22 mouse cellular contexts compared by ENCODE assay signal in genomic region chr14:76145248-76145647, GRCm38 (mm10). TPM values are rescaled to one million over a fixed set of nuclear protein-coding genes. Genes with fewer than 3 reads are reported as not detected.
DNase-seq lines count a peak whose midpoint lies in the region; ATAC-seq and TF ChIP-seq lines count a peak whose summit lies in the region.
"Had no signal": no experiment of that assay in that cellular context is flagged by ENCODE, and none has a peak within 500 bp of the region (broad histone marks: within the 10 kb centered on the region; RNA-seq: fewer than 3 reads in every experiment).

No protein-coding gene starts in this region.

- 47% methylated on average over 1 of the region's 1 CpGs for WGBS in liver, embryonic 15.5 days (ENCODE audit: insufficient replicate concordance)
- WGBS in heart, adult 2 months, result 91% methylated on average over 1 of the region's 1 CpGs
- WGBS in heart, embryonic 10.5 days, result 71% methylated on average over 1 of the region's 1 CpGs

- peak overlapping the region; percentile 56 for H3K4me2 ChIP-seq in liver, embryonic 15.5 days
- H3K4me2 ChIP-seq: embryonic facial prominence, embryonic 15.5 days; hindbrain, embryonic 14.5 days had no signal

- no peak for TF ChIP-seq EP300 in heart, adult 2 months (IDR thresholded peaks at IDR 0.05; ENCODE audit: insufficient read depth, low read depth, low read length)

- TF ChIP-seq CTCF in E14TG2a.4 (conservative IDR thresholded peaks at IDR 0.05; ENCODE audit: low read length) (no peak), G1E (IDR thresholded peaks at IDR 0.05; ENCODE audit: low read depth, low read length) (no peak)
- no peak for TF ChIP-seq CTCF in heart, adult 2 months (IDR thresholded peaks at IDR 0.05)

- H3K27me3 ChIP-seq in E14TG2a.4 (ENCODE audit: insufficient read depth, low read length), result no peaks in the 10 kb centered on the region
- H3K27me3 ChIP-seq in G1E (ENCODE audit: insufficient read depth, low read length), result peaks cover 5% of the 10 kb centered on the region; the same call in 1 of the 2 replicates
- peaks cover 4% of the 10 kb centered on the region for H3K27me3 ChIP-seq in liver, embryonic 15.5 days
- no peaks in the 10 kb centered on the region for H3K27me3 ChIP-seq in heart, adult 2 months (ENCODE audit: control insufficient read depth, insufficient read depth, low read length)
- no peaks in the 10 kb centered on the region for H3K27me3 ChIP-seq in heart, embryonic 10.5 days (ENCODE audit: insufficient read depth, poor library complexity, severe bottlenecking)
- H3K27me3 ChIP-seq: CH12.LX; embryonic facial prominence, embryonic 15.5 days; heart, embryonic 12.5 days had no signal

- 0 out of 2 replicates have a peak overlapping the region, but pooled peaks have one; percentile 24 for H3K4me3 ChIP-seq in E14TG2a.4 (replicated peaks; ENCODE audit: low read length)
- H3K4me3 ChIP-seq in G1E (ENCODE audit: low read depth, low read length), result no peak overlapping the region; the same call in 1 of the 2 replicates
- H3K4me3 ChIP-seq in liver, embryonic 15.5 days (replicated peaks), result 0 out of 2 replicates have a peak overlapping the region, but pooled peaks have one; percentile 0
- H3K4me3 ChIP-seq in heart, adult 2 months, result no peak overlapping the region
- no peak overlapping the region for H3K4me3 ChIP-seq in heart, embryonic 10.5 days
- H3K4me3 ChIP-seq: embryonic facial prominence, embryonic 15.5 days; forebrain, embryonic 10.5 days; heart, embryonic 12.5 days; hindbrain, embryonic 10.5 days had no signal

- H3K4me1 ChIP-seq in E14TG2a.4 (replicated peaks; ENCODE audit: low read depth, low read length) (peaks cover 57% of the 10 kb centered on the region), G1E (ENCODE audit: insufficient read depth, low read depth, low read length) (peaks cover 58% of the 10 kb centered on the region)
- H3K4me1 ChIP-seq in liver, embryonic 15.5 days (replicated peaks), result peaks cover 23% of the 10 kb centered on the region
- peaks cover 4% of the 10 kb centered on the region for H3K4me1 ChIP-seq in heart, adult 2 months (ENCODE audit: control insufficient read depth, insufficient read depth, low read length)
- peaks cover 17% of the 10 kb centered on the region for H3K4me1 ChIP-seq in heart, embryonic 10.5 days

- DNase-seq in G1E (ENCODE audit: low spot score) (no peak), ZHBTc4 (ENCODE audit: low read depth, low spot score) (peak; percentile 48)
- no peak for DNase-seq in retina, embryonic 14.5 days (ENCODE audit: low spot score)
- no peak for DNase-seq in heart, adult 18-20 months
- DNase-seq in heart, adult 2 months, result no peak
- DNase-seq in heart, embryonic 10.5 days (ENCODE audit: low spot score), result no peak
- DNase-seq: adrenal gland, postnatal 10 days; cerebellum, adult 11 months; cerebellum, adult 8-10 months; cerebellum, postnatal 14 days; embryo, embryonic 11 days; gastrocnemius, postnatal 36 days; heart, adult 11 months had no signal

- intact Hi-C loops in heart, adult 2 months (cut with DNase I), result no loop called here

- TF ChIP-seq POLR2A in heart, adult 2 months (IDR thresholded peaks at IDR 0.05; ENCODE audit: insufficient read depth, low read depth, low read length), result no peak

- no peaks in the 10 kb centered on the region for H3K79me2 ChIP-seq in heart, adult 2 months (replicated peaks; ENCODE audit: control insufficient read depth, insufficient read depth, low read length)

- H3K36me3 ChIP-seq in E14TG2a.4 (ENCODE audit: insufficient read depth, low read length) (peaks cover 5% of the 10 kb centered on the region; the same call in 1 of the 2 replicates), G1E (replicated peaks) (peaks cover 3% of the 10 kb centered on the region)
- no peaks in the 10 kb centered on the region for H3K36me3 ChIP-seq in liver, embryonic 15.5 days (replicated peaks)
- no peaks in the 10 kb centered on the region for H3K36me3 ChIP-seq in heart, adult 2 months (ENCODE audit: control insufficient read depth, insufficient read depth, low read length)
- H3K36me3 ChIP-seq in heart, embryonic 10.5 days, result no peaks in the 10 kb centered on the region
- H3K36me3 ChIP-seq: embryonic facial prominence, embryonic 15.5 days; forebrain, embryonic 10.5 days; heart, embryonic 12.5 days; hindbrain, embryonic 10.5 days had no signal

- H3K9me3 ChIP-seq in E14TG2a.4 (ENCODE audit: low read length) (0 out of 2 replicates have a peak, but pooled peaks cover 4% of the 10 kb centered on the region), G1E (replicated peaks) (no peaks in the 10 kb centered on the region)
- no peaks in the 10 kb centered on the region for H3K9me3 ChIP-seq in liver, embryonic 15.5 days (replicated peaks)
- no peaks in the 10 kb centered on the region for H3K9me3 ChIP-seq in heart, embryonic 10.5 days
- H3K9me3 ChIP-seq: embryonic facial prominence, embryonic 15.5 days; forebrain, embryonic 10.5 days; heart, embryonic 12.5 days; hindbrain, embryonic 10.5 days had no signal

- ATAC-seq in G1E (ENCODE audit: extremely low read depth, insufficient number of reproducible peaks, low FRiP score, poor library complexity, severe bottlenecking), result peak; percentile 26; the same call in 1 of the 2 replicates
- ATAC-seq in liver, embryonic 15.5 days (ENCODE audit: insufficient read depth), result peak; percentile 33; the same call in 1 of the 2 replicates
- ATAC-seq: forebrain, embryonic 14.5 days had no signal

- no peak overlapping the region for H3K9ac ChIP-seq in liver, embryonic 15.5 days
- H3K9ac ChIP-seq in heart, adult 2 months (ENCODE audit: low read depth, low read length), result no peak overlapping the region
- H3K9ac ChIP-seq: embryonic facial prominence, embryonic 15.5 days; heart, embryonic 12.5 days; hindbrain, embryonic 14.5 days had no signal

- no peak overlapping the region for H3K27ac ChIP-seq in liver, embryonic 15.5 days (replicated peaks)
- H3K27ac ChIP-seq in heart, adult 2 months, result no peak overlapping the region
- H3K27ac ChIP-seq in heart, embryonic 10.5 days, result no peak overlapping the region
- H3K27ac ChIP-seq: embryonic facial prominence, embryonic 15.5 days; forebrain, embryonic 10.5 days; hindbrain, embryonic 10.5 days; hindbrain, embryonic 14.5 days had no signal

RNA-seq across cellular contexts. Expression of gene Nufip1, which starts 34.6 kb away (rescaled TPM):
- total RNA-seq in G1E (2014; fragmentation: Nextera tagmentation) (8.5 and 12.0 TPM in 2 replicates), G1E (2017) (16.9 and 18.1 TPM in 2 replicates)
- polyA plus RNA-seq in G1E (2012), result 11.8 and 16.4 TPM in 2 replicates
- 4.9 and 5.3 TPM in 2 replicates for polyA plus RNA-seq in liver, embryonic 15.5 days (2015; fragmentation: Nextera tagmentation; extraction: Ambion mirVana)
- 1 to 10 TPM; 3.3 to 3.7 TPM for total RNA-seq in heart, adult 18-20 months (2021)
- 1 to 10 TPM; 3.0 to 3.1 TPM for total RNA-seq in heart, adult 2 months (2021)
- polyA plus RNA-seq in heart, adult 2 months (2012; rRNA removed), result 1.5 and 1.8 TPM in 2 replicates
- 13.5 and 16.6 TPM in 2 replicates for polyA plus RNA-seq in heart, embryonic 10.5 days (2016; fragmentation: Nextera tagmentation; extraction: Ambion mirVana)

RNA-seq across cellular contexts. Expression of gene Gpalpp1, which starts 34.7 kb away (rescaled TPM):
- total RNA-seq in G1E (2014; fragmentation: Nextera tagmentation), result 26.6 and 31.4 TPM in 2 replicates
- total RNA-seq in G1E (2017), result 36.9 and 40.5 TPM in 2 replicates
- 3.2 and 3.5 TPM in 2 replicates for polyA plus RNA-seq in G1E (2012)
- 4.6 and 4.7 TPM in 2 replicates for polyA plus RNA-seq in liver, embryonic 15.5 days (2015; fragmentation: Nextera tagmentation; extraction: Ambion mirVana)
- 10 to 100 TPM; 10.3 to 11.5 TPM for total RNA-seq in heart, adult 18-20 months (2021)
- 10 to 100 TPM; 11.2 to 11.3 TPM for total RNA-seq in heart, adult 2 months (2021)
- polyA plus RNA-seq in heart, adult 2 months (2012; rRNA removed), result 3.2 and 6.6 TPM in 2 replicates
- 13.1 and 13.3 TPM in 2 replicates for polyA plus RNA-seq in heart, embryonic 10.5 days (2016; fragmentation: Nextera tagmentation; extraction: Ambion mirVana)

Comparison
In these comparisons a context has a peak if more than half of its experiments do, and no peak if none do; other contexts are left out.
1. H3K4me3 ChIP-seq: peak in E14TG2a.4 (single experiment) and liver, embryonic 15.5 days (single experiment); none in G1E (single experiment), heart, adult 2 months (single experiment) and heart, embryonic 10.5 days (single experiment).